Mouse (Mus musculus): ENCODE measurements around the gene Catsper4.

DNA sequence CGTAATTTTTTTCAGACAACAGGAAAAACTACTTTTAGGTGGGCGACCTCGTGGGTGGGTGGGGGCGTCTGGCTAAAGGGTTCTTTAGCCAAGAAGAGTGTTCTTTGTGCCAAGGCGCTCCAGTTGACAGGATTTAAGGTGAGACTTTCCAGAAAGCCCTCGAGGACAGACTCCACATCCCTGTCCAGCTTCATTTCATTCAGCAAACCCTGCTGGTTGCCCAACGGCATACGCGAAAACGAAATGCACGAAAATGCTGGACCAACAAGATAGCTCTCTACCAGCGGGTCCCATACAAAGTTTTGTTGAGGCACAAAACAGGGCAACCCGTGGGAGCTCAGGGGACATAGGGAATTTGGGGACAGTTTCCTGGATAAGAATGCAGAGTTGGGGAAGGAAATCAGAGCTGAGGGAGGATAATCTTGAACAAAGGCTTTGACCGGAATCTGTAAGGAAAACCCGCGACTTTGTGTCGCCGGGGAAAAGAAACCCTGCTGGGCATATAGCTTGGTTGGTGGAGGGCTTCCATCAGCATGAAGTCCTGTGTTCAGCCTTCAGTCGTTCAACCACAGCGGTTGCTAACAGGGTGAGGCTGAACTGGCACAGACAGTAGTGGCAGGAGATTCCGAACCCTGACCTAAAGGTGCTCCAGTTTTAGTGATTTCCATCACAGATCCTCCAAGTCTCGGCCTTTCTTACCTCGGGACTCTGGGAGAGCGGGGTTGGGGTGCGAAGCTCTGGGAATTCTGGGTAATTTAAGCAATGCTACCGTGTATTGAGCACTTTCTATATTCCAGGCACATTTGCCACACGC lies 23.1 kb upstream of the Catsper4 start:
- TF ChIP-seq EP300 (IDR thresholded peaks at IDR 0.05; ENCODE audit: low read length) (no peak), CTCF (conservative IDR thresholded peaks at IDR 0.05 in 1 of 2, IDR thresholded peaks at IDR 0.05 in 1 of 2; ENCODE audit: low read depth in 2 of 2, low read length in 2 of 2) (no peak), E2F4 (IDR thresholded peaks at IDR 0.05; ENCODE audit: insufficient replicate concordance, low read depth, low read length) (no peak), USF2 (conservative IDR thresholded peaks at IDR 0.05; ENCODE audit: low read depth, low read length) (no peak), ZKSCAN1 (IDR thresholded peaks at IDR 0.05; ENCODE audit: borderline replicate concordance, low read depth, low read length) (no peak), TBP (conservative IDR thresholded peaks at IDR 0.05; ENCODE audit: low read depth, low read length) (no peak), ZMIZ1 (IDR thresholded peaks at IDR 0.05; ENCODE audit: low read depth, low read length) (no peak), USF1 (IDR thresholded peaks at IDR 0.05; ENCODE audit: low read depth, low read length) (no peak), MXI1 (IDR thresholded peaks at IDR 0.05; ENCODE audit: low read depth, low read length) (no peak), KAT2A (IDR thresholded peaks at IDR 0.05; ENCODE audit: insufficient replicate concordance, low read length) (no peak), RCOR1 (conservative IDR thresholded peaks at IDR 0.05; ENCODE audit: low read depth, low read length) (no peak), POLR2A (IDR thresholded peaks at IDR 0.05; ENCODE audit: low read depth, low read length) (no peak), ELF1 (IDR thresholded peaks at IDR 0.05; ENCODE audit: low read depth, low read length) (no peak)
